Mouse (Mus musculus) erythroblast, embryonic 14.5 days (primary cell): Measurements from ENCODE around the gene Rab8b.

Experiments
- GATA1 ChIP-seq: IDR thresholded peaks from 2 replicates; pipeline ENCODE4 v1.6.1; 2012; ENCODE audit warnings: low read length, inconsistent platforms, mixed read lengths
- TAL1 ChIP-seq: IDR thresholded peaks from 3 replicates; pipeline ENCODE4 v1.6.1; 2012; ENCODE audit warnings: low read length, inconsistent platforms, mixed read lengths

- TF ChIP-seq GATA1 (no peak), TAL1 (no peak)
These were observed 37.1 kb downstream of the Rab8b start for GRCm38 (mm10) chr9:66882406-66882821.
